ENCODE assay signal across 8 mouse cellular contexts in the genomic region with DNA sequence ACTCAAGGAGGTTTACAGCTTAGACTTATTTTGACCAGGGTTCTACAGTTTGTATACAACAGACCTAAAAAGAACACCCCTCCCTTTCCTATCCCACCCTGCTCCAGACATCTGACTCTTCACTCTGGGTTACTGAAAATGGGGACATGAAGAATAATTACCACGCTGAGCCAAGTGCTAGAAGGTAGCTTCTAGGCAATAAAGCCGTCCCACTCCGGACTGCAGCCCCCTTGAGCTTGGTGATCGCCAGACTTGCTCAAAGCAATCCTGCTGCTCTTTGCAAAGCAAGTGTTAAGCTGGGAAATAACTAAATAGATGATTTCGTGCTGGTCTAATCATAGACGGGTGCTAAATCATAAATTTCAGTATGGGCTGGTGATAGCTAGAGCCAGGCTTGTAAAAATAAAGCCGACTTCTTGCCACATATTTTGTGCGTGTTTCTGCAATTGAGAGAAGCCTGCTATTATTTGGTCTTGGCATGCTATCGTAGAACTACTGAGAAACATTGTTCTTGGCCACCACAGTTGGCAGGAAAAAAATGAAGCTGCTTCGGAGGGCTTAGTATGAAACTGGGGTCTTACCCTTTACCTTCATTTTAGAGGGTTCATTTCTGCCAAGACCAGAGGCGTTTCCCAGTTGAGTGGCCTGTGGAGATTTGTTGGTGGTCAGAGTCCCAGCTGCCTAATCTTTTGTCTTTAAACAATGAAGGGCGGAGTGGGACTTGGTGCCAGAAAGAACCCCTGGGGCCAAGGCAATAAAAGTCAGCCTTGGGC. TPM values are rescaled to one million over a fixed set of nuclear protein-coding genes. Genes with fewer than 3 reads are reported as not detected.
DNase-seq lines count a peak whose midpoint lies in the region; ATAC-seq and TF ChIP-seq lines count a peak whose summit lies in the region.

No protein-coding gene starts in this region.

- no peaks in the 10 kb centered on the region for H3K9me3 ChIP-seq in heart, embryonic 12.5 days (replicated peaks)
- no peaks in the 10 kb centered on the region for H3K9me3 ChIP-seq in midbrain, embryonic 13.5 days

- H3K9ac ChIP-seq in heart, embryonic 12.5 days, result no peak overlapping the region
- no peak overlapping the region for H3K9ac ChIP-seq in midbrain, embryonic 13.5 days (replicated peaks)

- H3K36me3 ChIP-seq in heart, embryonic 12.5 days, result 0 out of 2 replicates have a peak, but pooled peaks cover 2% of the 10 kb centered on the region
- no peaks in the 10 kb centered on the region for H3K36me3 ChIP-seq in midbrain, embryonic 13.5 days

- no peak overlapping the region for H3K4me2 ChIP-seq in heart, embryonic 12.5 days
- peak overlapping the region; percentile 19 for H3K4me2 ChIP-seq in midbrain, embryonic 13.5 days (replicated peaks)

- WGBS in heart, embryonic 12.5 days, result 68% methylated on average over 12 of the region's 12 CpGs
- WGBS in midbrain, embryonic 13.5 days, result 20% methylated on average over 12 of the region's 12 CpGs

- no peak overlapping the region for H3K4me3 ChIP-seq in heart, embryonic 12.5 days
- H3K4me3 ChIP-seq in midbrain, embryonic 13.5 days (replicated peaks), result no peak overlapping the region

- ATAC-seq in heart, embryonic 12.5 days (ENCODE audit: insufficient number of reproducible peaks, low FRiP score), result no peak
- ATAC-seq in midbrain, embryonic 13.5 days, result peak; percentile 60

- H3K27me3 ChIP-seq in heart, embryonic 12.5 days (replicated peaks), result no peaks in the 10 kb centered on the region
- H3K27me3 ChIP-seq in midbrain, embryonic 13.5 days, result no peaks in the 10 kb centered on the region

- DNase-seq in heart, adult 11 months, result peak; percentile 97
- peak; percentile 72 for DNase-seq in brain, embryonic 14.5 days (ENCODE audit: low read depth)
- DNase-seq in heart, postnatal 14 days, result peak; percentile 22 to 38
- DNase-seq in spleen, adult 18-20 months, result no peak
- DNase-seq in layer of hippocampus, adult 18-20 months (ENCODE audit: low spot score in 2 of 2), result no peak
- DNase-seq in T-cell, adult 2 months (ENCODE audit: low spot score), result no peak

- H3K4me1 ChIP-seq in heart, embryonic 12.5 days (replicated peaks), result no peaks in the 10 kb centered on the region; the same call in 1 of the 2 replicates
- peaks cover 11% of the 10 kb centered on the region for H3K4me1 ChIP-seq in midbrain, embryonic 13.5 days (replicated peaks)

- intact Hi-C loops in heart, postnatal 14 days (cut with DNase I), result loop anchor here (2.0 kb wide), 1 partner anchor 15 kb away; no protein-coding TSS in a partner anchor

- no peak overlapping the region for H3K27ac ChIP-seq in heart, embryonic 12.5 days (ENCODE audit: poor library complexity, severe bottlenecking)
- H3K27ac ChIP-seq in midbrain, embryonic 13.5 days, result no peak overlapping the region

- TF ChIP-seq CTCF in brain, embryonic 14.5 days (IDR thresholded peaks at IDR 0.05; ENCODE audit: borderline replicate concordance, extremely low read depth, insufficient read depth, insufficient read length), result no peak

- no peak for TF ChIP-seq POLR2A in brain, embryonic 14.5 days (IDR thresholded peaks at IDR 0.05; ENCODE audit: borderline replicate concordance, extremely low read depth, insufficient read depth, insufficient read length, poor library complexity, severe bottlenecking)

RNA-seq across cellular contexts. Expression of a gene that starts 50.3 kb away (rescaled TPM):
- polyA plus RNA-seq in heart, embryonic 12.5 days (2016; fragmentation: Nextera tagmentation; extraction: Ambion mirVana), result 17.8 and 19.4 TPM in 2 replicates
- 21.3 and 26.7 TPM in 2 replicates for polyA plus RNA-seq in brain, embryonic 14.5 days (2012; rRNA removed)
- total RNA-seq in heart, postnatal 14 days (2021), result 100 to 1,000 TPM; 109 to 118 TPM
- 20.2 and 21.4 TPM in 2 replicates for polyA plus RNA-seq in midbrain, embryonic 13.5 days (2015; fragmentation: Nextera tagmentation; extraction: Ambion mirVana)
- 10 to 100 TPM; 23.6 to 24.8 TPM for total RNA-seq in layer of hippocampus, adult 18-20 months (2021)

Comparison
In these comparisons a context has a peak if more than half of its experiments do, and no peak if none do; other contexts are left out.
1. DNase-seq: peak in heart, adult 11 months (single experiment), brain, embryonic 14.5 days (single experiment) and heart, postnatal 14 days (2 of 2); none in spleen, adult 18-20 months (0 of 2), layer of hippocampus, adult 18-20 months (0 of 2) and T-cell, adult 2 months (single experiment).